Mouse (Mus musculus) c-Kit-negative CD71-positive TER-119-positive erythroid progenitor cells, embryonic 14.5 days (primary cell): Measurements from ENCODE around the gene Selenos.
A peak's percentile ranks its signal among the peaks of the same experiment; 100 is the strongest.

ENCODE experiments used
- DNase-seq: peaks from one replicate; pipeline ENCODE4 v3.0.0-alpha.2; 2013; ENCODE audit warnings: low read depth, low spot score

The Selenos gene

GRCm38 (mm10) chr7:66084546-66084945, 5.1 kb downstream of the Selenos start:
- DNase-seq, result no peak

- no peak for DNase-seq
Measured at GRCm38 (mm10) chr7:66087652-66088051, 8.2 kb downstream of the Selenos start.

DNA sequence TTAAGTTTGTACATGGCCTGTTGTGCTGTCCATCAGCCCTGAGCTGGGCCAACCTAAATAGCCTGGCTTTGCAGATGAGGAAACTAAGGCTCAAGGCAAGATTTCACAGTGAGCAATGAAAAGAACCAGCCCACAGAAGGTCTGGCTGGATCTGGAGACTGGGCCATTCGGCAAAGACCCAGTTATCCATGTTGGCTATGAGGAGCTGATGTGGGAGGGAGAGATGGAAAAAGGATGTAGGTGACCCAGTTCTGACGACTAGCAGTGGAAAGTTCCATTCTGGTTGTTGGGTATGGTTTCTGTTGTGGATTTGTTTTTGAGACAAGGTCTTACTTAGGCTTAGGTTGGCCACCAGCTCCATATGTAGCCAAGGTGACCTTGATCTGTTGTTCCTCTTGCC, 8.6 kb downstream of the Selenos start:
- no peak for DNase-seq

DNA sequence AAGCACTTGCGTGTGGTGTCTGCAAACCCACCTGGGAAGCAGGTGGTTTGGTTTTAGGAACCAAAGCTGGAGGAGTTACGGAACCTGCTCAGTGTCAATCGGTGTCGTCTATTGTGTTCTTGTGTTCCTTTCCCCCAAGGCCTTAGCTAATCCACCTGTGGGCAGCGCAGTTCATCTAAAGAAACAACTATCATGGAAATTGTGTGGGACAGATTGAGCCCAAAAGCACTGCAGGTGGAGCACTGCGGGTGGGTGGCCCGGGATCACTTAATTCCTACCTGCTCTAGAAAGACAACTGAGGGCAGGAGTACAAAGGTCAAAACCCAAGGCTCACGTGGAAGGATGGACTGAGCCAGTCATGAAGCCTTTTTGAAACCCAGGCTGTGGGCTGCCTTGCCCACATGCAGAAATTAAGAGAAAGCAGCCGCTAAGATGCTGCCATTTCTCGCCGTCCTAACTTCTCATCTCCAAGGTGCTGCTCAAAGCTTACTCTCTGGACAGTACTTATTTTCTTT, 11.3 kb downstream of the Selenos start:
- no peak for DNase-seq

DNA sequence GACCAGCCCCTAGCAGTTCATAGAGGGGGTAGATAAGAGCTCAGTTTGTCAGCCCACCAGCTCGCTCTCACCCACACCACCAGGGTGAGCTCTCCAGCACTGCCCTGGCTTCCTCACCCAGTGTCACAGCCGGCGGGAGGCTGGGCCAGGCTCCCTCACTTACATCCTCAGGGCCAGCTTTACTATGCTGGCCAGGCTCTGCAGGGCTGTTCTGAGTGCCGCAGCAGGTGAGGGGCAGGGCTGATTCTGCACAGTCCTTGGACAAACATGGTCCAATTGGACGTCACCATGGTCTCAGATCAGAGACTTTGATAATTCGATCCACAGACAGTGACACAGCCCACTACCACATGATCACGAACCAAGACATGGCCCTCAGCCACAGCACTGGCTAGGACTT, 12.1 kb downstream of the Selenos start:
- DNase-seq, result no peak

DNA sequence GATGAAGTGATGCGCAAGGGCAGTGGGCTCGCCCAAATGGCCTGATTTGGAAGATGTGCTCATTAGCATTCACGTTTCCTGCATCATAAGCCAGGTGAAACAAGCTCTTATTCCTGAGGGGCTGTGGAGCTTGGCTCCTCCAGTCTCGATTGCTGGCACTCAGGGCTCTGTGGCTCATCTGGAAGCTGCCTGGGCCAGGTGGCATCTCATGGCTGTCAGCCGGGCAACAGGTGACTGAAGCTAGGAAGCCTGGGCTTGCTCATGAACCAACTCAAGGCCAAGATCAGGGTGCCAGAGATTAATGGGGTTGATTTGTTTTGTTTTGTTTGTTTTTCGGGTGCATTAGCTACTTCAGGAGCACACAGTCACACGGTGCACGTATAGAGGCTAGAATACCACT, 13.2 kb downstream of the Selenos start:
- no peak for DNase-seq

- DNase-seq, result no peak
Measured at GRCm38 (mm10) chr7:66094141-66094540, 14.7 kb downstream of the Selenos start.

- DNase-seq, result no peak
Measured at GRCm38 (mm10) chr7:66098803-66099202, 19.4 kb downstream of the Selenos start.

DNA sequence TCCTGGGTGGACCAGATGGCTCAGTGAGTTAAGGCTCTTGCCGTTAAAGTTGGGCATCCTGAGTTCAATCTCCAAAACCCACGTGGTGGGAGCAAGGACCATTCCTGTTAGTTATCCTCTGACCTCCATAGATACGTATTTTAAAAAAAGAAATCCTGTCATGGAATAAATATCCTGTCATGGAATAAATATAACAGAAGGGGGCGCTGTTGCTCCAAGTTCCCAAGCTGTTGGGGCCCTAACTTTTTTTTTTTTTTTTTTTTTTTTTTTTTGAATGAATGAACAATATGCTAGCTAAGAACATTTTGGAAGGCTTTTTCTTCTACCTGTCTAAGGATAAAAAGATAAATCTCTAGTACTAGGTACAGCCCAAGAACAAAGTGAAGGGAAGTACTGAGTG, 22.4 kb downstream of the Selenos start:
- DNase-seq, result peak; percentile 64

- DNase-seq, result no peak
Measured at GRCm38 (mm10) chr7:66104531-66104930, 25.1 kb downstream of the Selenos start.

- DNase-seq, result no peak
Measured at GRCm38 (mm10) chr7:66105771-66106170, 26.3 kb downstream of the Selenos start.

GRCm38 (mm10) chr7:66106581-66107056, 27.2 kb downstream of the Selenos start:
- DNase-seq, result no peak

DNA sequence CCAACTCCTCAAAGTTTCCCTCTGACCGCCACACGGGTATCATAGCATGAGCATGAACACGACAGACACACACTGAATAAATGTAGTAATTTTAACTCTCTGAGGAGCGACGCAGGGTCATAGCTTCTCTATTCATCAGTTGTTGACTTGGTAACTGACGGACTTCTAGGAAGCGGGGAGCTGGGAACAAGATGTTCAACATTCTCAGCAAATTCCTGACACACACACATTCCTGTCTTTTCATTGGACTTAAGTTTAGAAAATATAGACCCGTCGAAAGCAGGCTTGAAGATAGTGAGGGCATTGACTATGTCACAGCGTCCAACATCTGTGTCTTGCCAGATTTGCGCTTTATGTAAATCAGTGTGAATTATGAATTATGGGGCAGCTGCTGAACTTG, 27.8 kb downstream of the Selenos start:
- DNase-seq, result no peak

- DNase-seq, result no peak
Measured at GRCm38 (mm10) chr7:66107930-66108329, 28.5 kb downstream of the Selenos start.

- peak; percentile 54 for DNase-seq
Measured at GRCm38 (mm10) chr7:66108961-66109854, 29.8 kb downstream of the Selenos start, which contains the start of gene Chsy1. Gene Chsy1 (plus strand): TSS chr7:66109515.

DNA sequence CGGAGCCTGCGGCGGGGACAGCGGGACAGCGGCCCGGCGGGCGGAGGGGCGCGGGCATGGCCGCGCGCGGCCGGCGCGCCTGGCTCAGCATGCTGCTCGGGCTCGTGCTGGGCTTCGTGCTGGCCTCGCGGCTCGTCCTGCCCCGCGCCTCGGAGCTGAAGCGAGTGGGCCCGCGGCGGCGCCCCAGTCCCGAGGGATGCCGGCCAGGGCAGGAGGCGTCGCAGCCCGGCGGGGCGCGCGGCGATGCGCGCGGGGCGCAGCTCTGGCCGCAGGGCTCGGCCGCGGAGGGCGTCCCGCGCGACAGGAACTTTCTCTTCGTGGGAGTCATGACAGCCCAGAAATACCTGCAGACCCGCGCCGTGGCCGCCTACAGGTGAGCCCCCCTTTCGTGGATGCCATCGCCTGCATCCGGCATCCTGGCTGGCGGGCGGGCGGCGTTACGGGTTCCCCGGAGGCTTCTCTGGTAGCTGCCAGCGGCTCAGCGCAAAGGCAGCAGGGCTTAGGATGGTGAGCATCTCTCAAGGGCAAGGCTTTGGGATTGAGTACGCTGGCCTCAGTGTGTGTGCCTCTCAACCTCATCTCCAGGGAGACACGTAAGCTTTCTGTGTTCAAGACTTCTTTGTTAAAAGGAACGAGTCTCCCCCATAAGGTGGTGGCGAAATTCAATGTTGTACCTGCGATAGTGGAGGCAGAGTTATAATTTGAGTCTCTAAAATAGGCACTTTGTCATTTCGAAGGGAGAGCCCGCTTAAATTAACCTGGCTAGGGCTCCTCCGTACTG, 30.6 kb downstream of the Selenos start:
- DNase-seq, result peak; percentile 49

DNA sequence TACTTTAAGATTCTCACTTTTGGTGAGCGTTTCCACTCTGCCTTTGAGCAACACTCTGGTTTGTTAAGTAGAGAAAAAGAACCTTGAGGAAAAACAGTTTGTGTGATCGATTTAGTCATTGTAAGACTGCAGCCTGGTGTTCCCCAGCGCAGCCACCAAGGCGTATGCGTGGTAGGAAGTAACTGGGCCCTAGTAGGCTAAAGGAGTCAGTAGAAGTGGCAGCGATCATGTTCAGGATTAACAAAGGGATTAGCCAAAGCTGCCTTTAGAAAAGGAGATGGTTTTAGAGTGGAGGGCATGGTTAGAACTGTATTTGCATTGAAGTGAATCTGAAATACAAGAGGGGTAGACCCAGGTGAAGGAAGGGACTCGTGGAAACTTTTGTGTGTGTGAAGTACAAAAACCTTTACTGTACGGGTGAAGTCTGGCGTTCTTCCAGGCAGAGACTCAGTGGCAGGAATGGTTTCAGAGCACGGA, 31.2 kb downstream of the Selenos start:
- peak; percentile 50 for DNase-seq

DNA sequence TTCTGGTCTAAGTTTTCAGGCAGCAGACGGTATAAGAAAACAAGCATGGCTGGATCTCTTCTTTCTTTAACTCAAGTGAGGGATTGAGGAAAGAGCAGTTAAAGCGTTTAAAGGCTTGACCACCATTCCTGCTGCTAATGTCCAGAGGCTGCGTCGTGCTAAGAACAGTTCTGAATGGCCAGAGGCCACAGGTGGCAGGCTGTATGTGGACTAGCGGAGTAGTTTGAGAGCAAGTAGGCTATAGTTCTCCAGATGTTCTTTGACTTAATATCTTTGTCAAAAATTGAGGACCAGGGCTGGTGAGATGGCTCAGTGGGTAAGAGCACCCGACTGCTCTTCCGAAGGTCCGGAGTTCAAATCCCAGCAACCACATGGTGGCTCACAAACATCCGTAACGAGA, 31.8 kb downstream of the Selenos start:
- DNase-seq, result no peak

DNA sequence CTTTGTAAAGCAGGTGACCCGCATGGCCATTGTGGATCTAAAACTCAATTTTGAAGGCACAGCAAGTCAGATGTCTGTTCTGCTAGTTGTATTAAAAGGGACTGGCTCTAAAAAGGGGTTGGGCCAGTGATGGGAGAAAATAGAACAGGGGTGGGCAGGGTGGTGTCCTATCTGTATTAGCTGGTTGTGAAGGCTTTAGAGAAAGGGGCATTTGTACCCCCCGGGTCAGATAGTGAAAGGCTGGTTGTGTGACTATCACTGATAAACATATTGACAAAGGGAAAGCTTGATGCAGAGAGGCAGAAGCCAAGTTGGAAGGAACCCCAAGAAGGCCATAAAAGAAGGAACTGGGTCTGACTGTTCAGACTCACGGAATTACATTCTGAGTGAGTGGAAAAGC, 34.1 kb downstream of the Selenos start:
- DNase-seq, result no peak

DNA sequence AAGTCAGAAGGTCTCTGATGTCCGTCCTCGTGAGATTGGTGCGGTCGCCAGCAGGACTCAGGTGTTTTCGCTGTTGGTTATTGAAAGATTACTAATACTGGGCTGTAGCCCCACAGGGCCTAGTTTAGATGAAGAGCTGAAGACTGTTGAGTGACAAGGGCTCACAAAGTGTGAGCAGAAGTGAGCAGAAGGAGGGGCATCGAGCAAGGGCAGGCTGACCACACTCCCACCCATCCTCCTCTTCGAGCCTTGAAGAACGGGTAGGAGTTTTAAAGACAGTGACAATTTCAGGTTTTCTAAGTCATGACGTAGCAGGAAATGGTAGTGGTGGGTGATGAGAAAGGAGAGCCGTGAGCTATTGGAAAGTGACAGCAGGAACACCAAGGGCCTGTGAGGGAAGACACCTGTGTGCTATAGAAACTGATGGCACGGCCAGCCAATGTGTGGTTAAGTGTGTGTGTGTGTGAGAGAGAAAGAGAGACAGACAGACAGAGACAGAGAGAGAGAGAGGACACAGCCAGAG, 36.4 kb downstream of the Selenos start:
- DNase-seq, result no peak

DNA sequence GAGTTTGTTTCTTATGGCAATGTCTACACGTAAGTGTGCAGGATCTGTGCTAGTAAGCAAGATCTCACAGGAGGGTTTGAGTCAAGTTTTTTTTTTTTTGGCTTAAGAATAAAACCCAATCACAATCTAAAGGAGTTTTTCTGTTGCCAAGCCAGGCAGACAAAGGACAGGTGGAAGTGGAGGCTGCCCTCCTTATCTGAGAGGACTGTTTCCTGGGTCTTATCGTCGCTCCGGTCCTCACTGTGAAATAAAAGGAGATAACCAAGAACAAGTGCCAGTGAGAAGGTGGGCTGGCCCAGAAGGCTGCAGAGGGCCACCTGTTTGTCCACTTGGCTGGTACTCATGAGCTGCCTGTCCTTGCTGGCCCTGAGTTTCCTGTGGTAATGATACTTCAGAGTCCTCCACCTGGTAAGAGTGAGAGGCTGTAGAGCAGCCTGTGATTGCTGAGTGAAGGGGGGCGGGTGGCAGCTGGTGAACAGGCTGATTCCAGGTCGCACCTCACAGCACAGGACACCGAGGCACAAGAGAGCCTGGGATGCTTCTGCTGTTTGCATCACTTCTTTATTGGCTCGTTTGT, 37.5 kb downstream of the Selenos start:
- no peak for DNase-seq

GRCm38 (mm10) chr7:66118046-66118445, 38.6 kb downstream of the Selenos start:
- no peak for DNase-seq
